Mouse (Mus musculus) embryonic facial prominence, embryonic 10.5 days (tissue): ENCODE results near the gene Cdh11. TPM values are rescaled to one million over a fixed set of nuclear protein-coding genes. Genes with fewer than 3 reads are reported as not detected.

ENCODE experiments used
- microRNA-seq: library from miRNA; unstranded; fragments of <30 nt; microRNA quantifications from one replicate; pipeline ENCODE4, GENCODE M21; 2017
- polyA plus RNA-seq: library from polyadenylated mRNA; unstranded; fragments of >200 nt; fragmentation: Nextera tagmentation; extraction: Ambion mirVana; gene quantifications from 2 replicates; pipeline ENCODE4 v1.2.1, GENCODE M21; 2016

The Cdh11 gene
- polyA plus RNA-seq, 1 experiment from 2014 or later: 103 TPM

Small RNA genes within 50 kb of the gene (microRNA-seq; reads per million reads assigned to microRNA genes)
- not detected for gene Gm26301
